Mouse (Mus musculus): ENCODE results near the gene D17H6S53E.
"Not testable (repeated sequence)": the region's sequence is repeated elsewhere in the genome, so short reads cannot be mapped to it uniquely, and the experiment has no call there.

The D17H6S53E gene

DNA sequence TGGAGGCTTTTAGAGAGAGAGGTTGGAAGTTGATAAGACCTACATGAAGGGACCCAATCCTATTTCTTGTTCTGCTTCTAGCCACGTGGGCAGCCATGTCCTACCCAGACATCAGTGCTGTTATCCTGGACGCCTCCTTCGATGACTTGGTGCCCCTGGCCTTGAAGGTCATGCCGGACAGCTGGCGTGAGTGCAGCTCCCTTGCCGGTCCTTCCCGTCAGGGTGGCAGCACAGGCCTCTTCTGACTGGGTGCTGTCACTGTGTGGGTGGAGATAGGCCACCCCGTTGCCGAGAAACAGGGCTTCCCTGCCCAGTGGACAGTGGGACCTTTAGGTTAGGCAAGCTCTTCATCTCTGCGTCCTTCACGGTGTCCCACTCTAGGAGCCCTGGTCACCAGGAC lies 25.0 kb upstream of the D17H6S53E start:
- DNase-seq (ENCODE audit: low spot score in 2 of 2) = no peak

DNA sequence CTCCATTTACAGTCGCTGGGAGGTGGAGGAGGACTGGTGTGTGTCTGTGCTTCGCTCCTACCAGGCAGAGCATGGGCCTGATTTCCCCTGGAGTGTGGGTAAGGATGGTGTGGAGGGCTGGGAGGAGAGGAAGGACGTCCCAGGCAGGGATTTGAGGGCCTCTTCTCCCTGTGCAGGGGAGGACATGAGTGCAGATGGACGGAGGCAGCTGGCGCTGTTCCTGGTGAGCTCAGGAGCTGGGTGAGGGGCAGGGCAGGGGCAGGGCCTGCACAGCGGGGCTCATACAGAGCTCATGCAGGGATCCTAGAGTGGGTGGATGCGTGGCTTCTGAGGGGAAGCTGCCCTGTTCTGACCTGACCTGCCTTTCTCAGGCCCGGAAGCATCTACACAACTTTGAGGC lies 23.9 kb upstream of the D17H6S53E start:
- no peak for DNase-seq (ENCODE audit: low spot score in 2 of 2)

DNA sequence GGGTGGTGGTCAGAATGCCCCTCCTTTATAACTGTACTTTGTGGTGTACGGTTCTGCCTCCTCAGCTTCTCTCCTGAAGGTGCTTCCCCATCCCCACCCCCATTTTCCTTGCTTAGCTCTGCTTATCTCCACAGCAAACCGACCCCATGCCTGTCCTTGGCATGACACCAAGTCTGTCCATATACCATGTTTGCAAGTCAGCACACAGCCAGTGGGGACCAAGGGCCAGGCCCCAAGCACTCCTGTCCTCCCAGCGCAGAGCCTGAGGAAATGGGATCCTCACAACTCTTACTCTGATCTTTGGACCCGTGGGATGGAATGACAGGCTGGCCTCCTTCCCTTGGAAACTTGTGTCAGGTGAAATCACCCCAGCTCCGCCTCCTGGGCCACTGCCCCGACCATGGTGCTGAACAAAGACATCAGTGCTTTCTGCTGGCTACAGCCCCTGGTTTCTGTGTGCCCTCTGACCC lies 22.9 kb upstream of the D17H6S53E start:
- DNase-seq (ENCODE audit: low spot score in 2 of 2) = no peak

GRCm38 (mm10) chr17:35104079-35104478 lies 22.1 kb upstream of the D17H6S53E start:
- DNase-seq (ENCODE audit: low spot score in 2 of 2) = no peak

GRCm38 (mm10) chr17:35104754-35105153 lies 21.4 kb upstream of the D17H6S53E start:
- DNase-seq (ENCODE audit: low spot score in 2 of 2) = no peak

GRCm38 (mm10) chr17:35105740-35106389 lies 20.3 kb upstream of the D17H6S53E start:
- DNase-seq (ENCODE audit: low spot score in 2 of 2) = no peak

DNA sequence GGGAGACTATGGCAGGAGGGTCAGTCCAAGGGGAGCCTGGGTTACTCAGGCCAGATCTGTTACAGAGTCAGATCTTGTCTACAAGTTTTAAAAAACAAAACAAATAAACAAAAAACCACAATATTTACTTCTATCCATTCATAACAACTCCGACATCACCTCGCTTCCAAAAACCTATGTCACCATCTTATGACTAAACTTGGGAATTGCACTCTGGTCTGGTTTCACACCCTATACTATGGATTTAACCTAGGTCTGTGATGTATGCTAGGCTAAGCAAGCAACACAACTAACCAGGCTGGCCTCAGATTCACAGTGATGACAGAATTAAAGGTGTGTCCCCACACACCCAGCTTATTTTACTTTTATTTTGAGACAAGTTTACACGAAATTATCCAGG lies 19.7 kb upstream of the D17H6S53E start:
- DNase-seq (ENCODE audit: low spot score in 2 of 2) = no peak

DNA sequence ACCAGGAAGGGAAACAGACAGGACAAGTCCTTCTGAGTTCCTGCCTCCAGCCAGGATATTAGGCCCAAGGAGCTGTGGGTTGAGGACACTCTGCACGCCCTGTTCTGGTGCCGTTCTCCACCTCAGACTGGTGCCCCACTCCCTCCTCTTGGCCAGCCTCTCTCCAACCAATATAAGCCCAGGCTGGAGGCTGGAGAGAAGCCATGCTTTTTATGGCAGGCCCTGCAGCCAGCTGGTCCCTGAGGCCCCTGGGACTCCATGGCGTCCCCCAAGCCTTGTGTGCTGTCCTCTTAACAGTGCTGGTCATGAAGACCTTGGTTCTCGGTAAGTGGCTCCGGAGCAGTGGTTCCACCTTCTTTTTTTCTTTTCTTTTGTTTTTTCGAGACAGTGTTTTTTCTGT lies 18.1 kb upstream of the D17H6S53E start, which contains the start of gene Ly6g5c:
Gene Ly6g5c, plus strand, starts transcription at position 183 of the 400 bp plus-strand sequence.
- no peak for DNase-seq (ENCODE audit: low spot score in 2 of 2)

- no peak for DNase-seq (ENCODE audit: low spot score in 2 of 2)
Measured at GRCm38 (mm10) chr17:35111774-35112173, 14.4 kb upstream of the D17H6S53E start.

GRCm38 (mm10) chr17:35115046-35116019 lies 10.8 kb upstream of the D17H6S53E start, which contains the start of gene Ly6g5b:
Gene Ly6g5b (minus strand): TSS chr17:35115428.
- DNase-seq (ENCODE audit: low spot score in 2 of 2) = no peak

DNA sequence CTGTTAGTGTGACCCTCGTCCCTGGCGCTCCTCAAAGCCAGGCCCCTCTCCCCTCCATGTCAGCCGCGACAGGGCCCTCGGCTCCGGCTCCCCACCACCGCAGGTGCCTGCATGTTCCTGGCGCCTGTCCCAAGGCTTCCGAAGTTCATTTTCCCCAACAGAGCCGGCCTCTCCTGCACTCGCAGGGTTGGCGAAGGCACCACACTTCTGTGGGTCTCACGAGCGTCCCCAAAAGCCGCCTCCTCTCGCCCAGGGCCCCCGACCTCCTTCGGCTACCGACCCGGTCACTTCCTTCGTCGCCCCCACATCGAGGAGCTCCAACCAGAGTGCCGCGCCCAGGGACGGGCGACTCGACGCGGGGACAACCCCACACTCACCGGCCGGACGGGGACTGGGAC lies 5.4 kb upstream of the D17H6S53E start:
- DNase-seq (ENCODE audit: low spot score in 2 of 2) = no peak

- peak; percentile 97 to 98 for DNase-seq (ENCODE audit: low spot score in 2 of 2)
Measured at GRCm38 (mm10) chr17:35121143-35121799, 4.9 kb upstream of the D17H6S53E start, which contains the start of gene Gpank1. Gene Gpank1 (plus strand): TSS chr17:35121455.

GRCm38 (mm10) chr17:35121871-35122303 lies 4.3 kb upstream of the D17H6S53E start, which contains the start of gene Csnk2b:
Gene Csnk2b (minus strand): TSS chr17:35122053.
- peak; percentile 71 to 82 for DNase-seq (ENCODE audit: low spot score in 2 of 2)

DNA sequence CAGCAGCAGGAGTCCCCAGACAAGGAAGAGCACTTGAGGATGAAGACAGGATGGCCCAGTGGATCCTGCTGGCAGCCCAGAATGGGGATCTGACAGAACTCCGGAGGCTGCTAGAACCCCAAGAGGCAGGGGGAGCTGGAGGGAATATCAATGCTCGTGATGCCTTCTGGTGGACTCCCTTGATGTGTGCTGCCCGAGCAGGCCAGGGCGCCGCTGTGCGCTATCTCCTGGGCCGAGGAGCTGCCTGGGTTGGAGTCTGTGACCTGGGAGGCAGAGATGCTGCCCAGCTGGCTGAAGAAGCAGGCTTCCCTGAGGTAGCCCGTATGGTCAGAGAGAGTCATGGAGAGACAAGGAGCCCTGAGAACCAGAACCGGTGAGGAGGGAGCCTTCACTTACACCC lies 2.9 kb upstream of the D17H6S53E start:
- DNase-seq (ENCODE audit: low spot score in 2 of 2) = not testable (repeated sequence)

GRCm38 (mm10) chr17:35124261-35124896 lies 1.8 kb upstream of the D17H6S53E start:
- not testable (repeated sequence) for DNase-seq (ENCODE audit: low spot score in 2 of 2)

DNA sequence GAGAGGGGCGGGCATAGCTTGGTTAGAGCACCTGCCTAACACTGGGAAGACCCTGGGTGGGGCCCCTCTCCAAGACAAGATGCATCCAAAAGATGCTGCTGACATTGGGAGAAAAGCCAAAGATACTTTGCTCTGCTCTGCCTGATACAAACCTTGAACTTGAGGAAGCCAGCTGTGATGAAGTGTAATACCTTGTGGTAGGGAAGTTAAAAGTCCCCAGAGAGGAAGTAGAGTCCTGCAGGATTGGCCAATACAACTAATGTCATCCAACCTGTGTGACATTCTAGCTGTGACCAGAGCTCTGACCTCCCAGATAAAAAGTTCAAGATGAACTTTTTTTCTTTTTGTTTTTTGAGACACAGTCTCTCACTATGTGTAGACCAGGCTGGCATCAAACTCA lies 1.1 kb upstream of the D17H6S53E start:
- DNase-seq (ENCODE audit: low spot score in 2 of 2) = no peak

GRCm38 (mm10) chr17:35125578-35125977 lies 595 bp upstream of the D17H6S53E start:
- peak in 1 of 2 experiments; percentile 22 for DNase-seq (ENCODE audit: low spot score in 2 of 2)

- DNase-seq (ENCODE audit: low spot score in 2 of 2) = no peak
Measured at GRCm38 (mm10) chr17:35127017-35127416, 844 bp downstream of the D17H6S53E start.

DNA sequence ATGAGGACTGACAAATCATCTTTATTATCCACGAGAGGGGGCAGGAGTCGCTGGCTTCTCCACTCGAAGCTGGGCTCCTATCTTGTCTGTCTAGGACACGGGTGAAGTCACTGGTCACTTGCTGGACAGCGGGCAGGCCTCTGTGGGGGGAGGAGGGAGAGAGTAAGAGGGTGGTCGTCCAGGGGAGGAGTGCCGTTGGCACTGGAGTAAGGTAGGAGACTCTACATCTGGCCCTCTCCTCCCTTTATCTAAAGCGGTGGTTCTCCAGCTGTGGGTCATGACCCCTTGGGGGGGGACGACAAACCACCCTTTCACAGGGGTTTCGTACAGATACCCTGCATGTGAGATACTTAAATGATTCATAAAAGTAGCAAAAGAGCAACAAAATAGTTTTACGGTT lies 2.8 kb downstream of the D17H6S53E start:
- DNase-seq (ENCODE audit: low spot score in 2 of 2) = no peak

GRCm38 (mm10) chr17:35131038-35131437 lies 4.9 kb downstream of the D17H6S53E start:
- DNase-seq (ENCODE audit: low spot score in 2 of 2) = no peak

DNA sequence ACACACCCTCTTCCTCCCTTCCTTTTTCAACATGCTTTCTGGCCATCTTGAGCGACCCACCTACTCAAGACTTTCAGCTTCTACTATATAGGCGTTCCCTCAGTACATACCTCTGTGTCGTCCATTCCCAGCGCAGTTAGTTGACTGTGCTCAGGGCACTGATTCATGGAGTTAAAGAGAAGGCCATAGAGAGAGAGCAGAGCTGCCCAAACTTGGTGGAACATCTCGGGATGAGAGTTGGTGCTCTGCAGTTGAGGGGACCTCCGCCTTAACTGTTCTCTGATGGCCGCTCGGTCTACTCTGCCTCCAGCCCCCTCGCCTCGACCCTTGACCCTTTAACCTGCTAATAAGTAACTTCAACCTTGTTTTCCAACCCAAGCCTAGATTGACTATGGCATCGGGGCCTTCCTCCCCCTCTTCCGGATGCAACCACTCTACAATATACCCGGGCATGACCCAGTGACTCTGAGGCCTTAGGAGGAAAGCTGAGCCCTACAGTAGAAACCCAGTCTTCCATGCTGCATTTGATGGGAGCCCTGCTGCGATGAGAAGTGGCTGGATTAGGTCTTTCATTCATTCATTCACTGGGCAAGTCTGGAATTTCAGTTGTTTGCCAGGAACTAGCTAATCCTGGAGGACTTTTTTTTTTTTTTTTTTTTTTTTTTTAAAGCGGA lies 5.5 kb downstream of the D17H6S53E start, which contains the start of gene Apom:
Gene Apom, minus strand, starts transcription at position 551 of the 674 bp plus-strand sequence.
- DNase-seq (ENCODE audit: low spot score in 2 of 2) = no peak
